ENCODE assay signal across 8 mouse cellular contexts in genomic region chr1:83429866-83430265, GRCm38 (mm10). TPM values are rescaled to one million over a fixed set of nuclear protein-coding genes. Genes with fewer than 3 reads are reported as not detected.
"Had no signal": no experiment of that assay in that cellular context is flagged by ENCODE, and none has a peak within 500 bp of the region (broad histone marks: within the 10 kb centered on the region; RNA-seq: fewer than 3 reads in every experiment).

No protein-coding gene starts in this region.

- DNase-seq: kidney, postnatal 36 days; left cerebral cortex, postnatal 4 days; lung, adult 18-20 months; right cerebral cortex, postnatal 14 days; thymus, postnatal 4 days had no signal

RNA-seq across cellular contexts. Expression of gene Sphkap, which starts 21.9 kb away (rescaled TPM):
- total RNA-seq: liver, adult 2 months; megakaryocyte progenitor cell, adult 5-6 weeks had no signal
- polyA plus RNA-seq: liver, adult 2 months; spleen, adult 2 months had no signal
